Mouse (Mus musculus): ENCODE data around the gene Uap1. TPM values are rescaled to one million over a fixed set of nuclear protein-coding genes. Genes with fewer than 3 reads are reported as not detected.
"Not testable (repeated sequence)": the region's sequence is repeated elsewhere in the genome, so short reads cannot be mapped to it uniquely, and the experiment has no call there.

Gene Uap1
- polyA plus RNA-seq, 1 experiment = 45.1 TPM

DNA sequence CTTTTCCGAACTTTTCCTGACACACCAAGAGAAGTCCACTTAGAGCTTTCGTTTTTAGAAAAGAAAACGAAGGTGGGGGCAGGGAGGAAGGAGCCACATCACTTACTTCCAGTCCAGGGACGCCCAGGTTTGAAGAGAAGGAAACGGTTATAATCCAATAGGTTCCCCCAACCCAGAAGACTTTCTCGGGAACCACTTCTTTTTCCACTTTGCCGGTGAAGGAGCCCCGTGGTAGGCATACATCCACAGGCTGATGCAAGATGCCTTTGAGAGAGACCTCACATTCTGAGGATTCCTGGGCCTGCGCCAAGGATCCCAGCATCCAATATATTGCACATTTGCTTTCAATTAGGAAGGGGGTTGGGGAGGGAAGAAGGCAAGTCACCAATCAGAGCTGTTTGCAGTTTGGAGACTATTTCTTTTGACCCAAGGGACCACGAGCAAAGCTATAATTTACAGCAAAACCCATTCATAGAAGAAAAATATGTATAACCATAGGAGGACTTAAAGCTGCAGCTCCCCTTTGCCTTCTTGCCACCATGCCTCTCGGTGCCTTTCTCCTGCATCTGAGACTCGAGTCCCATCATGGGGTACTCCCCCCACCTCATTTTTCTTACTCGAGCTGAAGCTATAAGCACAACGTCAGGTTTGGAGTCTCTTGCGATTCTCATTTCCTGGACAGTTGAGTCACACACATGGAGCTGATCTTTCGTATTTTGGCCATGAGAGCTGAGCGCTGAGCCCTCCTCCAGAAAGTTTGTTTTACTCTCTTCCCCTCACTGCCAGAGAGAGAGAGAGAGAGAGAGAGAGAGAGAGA, 64.0 kb downstream of the Uap1 start, which contains the start of gene Ddr2:
Gene Ddr2 (minus strand): TSS at position 247 of the 817 bp plus-strand sequence.
- DNase-seq = peak; percentile 26
- H3K27me3 ChIP-seq (ENCODE audit: control insufficient read depth, insufficient read depth, low read length) = no peaks in the 10 kb centered on the region; the same call in 1 of the 2 replicates
- 29% methylated on average over 17 of the region's 17 CpGs for WGBS
- no peak within 1 kb of the TSS for H3K27ac ChIP-seq (ENCODE audit: insufficient read depth, low read length)
- peaks cover 6% of the 10 kb centered on the region; the same call in 1 of the 2 replicates for H3K4me1 ChIP-seq (ENCODE audit: control insufficient read depth, insufficient read depth, low read length)
- H3K4me3 ChIP-seq (replicated peaks; ENCODE audit: insufficient read depth, low read depth, low read length) = peak within 1 kb of the TSS; percentile 47
- TF ChIP-seq POLR2A (IDR thresholded peaks at IDR 0.05; ENCODE audit: borderline replicate concordance, insufficient read depth, low read length) = no peak
- TF ChIP-seq CTCF (IDR thresholded peaks at IDR 0.05; ENCODE audit: borderline replicate concordance, insufficient read depth, low read depth, low read length) = no peak

DNA sequence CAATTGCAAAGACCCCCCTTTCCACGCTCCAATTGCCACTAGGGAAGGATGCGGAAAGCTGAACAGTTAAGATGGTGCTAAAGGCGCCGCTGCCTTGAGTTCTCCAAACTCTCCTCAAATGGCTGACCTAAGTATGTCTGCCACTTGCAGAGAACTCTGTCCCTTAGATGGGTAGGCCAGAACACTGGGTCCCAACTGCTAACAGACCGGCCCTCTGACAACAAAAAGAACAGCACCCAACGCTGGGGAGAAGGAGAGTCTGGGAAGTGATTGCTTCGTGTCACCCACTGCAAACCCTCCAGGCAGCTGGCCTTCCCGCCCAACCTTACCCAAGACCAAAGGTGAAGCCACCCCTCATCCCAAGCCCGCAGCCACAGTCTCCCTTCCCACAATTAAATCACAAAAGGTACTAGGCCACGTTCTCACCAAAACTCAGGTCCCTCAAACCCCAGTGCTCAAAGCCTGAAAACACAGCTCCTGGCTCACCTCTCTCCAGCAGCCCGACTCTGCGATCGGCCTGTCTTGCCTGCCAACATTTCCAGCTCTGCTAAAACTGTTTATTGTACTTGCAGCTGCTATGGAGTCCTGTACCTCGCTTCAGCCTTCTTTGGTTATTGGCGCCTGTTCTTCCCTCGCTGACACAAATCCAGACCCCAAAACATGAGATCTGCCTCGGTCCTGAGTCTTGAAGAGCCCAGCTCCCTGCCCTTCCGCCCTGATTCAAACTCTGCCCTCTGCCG, 64.8 kb downstream of the Uap1 start:
- Histone ChIP-seq H3K4me3 (replicated peaks; ENCODE audit: insufficient read depth, low read depth, low read length) (peak overlapping the region; percentile 47), H3K27ac (ENCODE audit: insufficient read depth, low read length) (no peak overlapping the region), H3K4me1 (ENCODE audit: control insufficient read depth, insufficient read depth, low read length) (peaks cover 6% of the 10 kb centered on the region; the same call in 1 of the 2 replicates), H3K27me3 (ENCODE audit: control insufficient read depth, insufficient read depth, low read length) (no peaks in the 10 kb centered on the region; the same call in 1 of the 2 replicates)
- 54% methylated on average over 19 of the region's 19 CpGs for WGBS
- peak in 1 of 2 experiments; percentile 14 for DNase-seq
- TF ChIP-seq POLR2A (IDR thresholded peaks at IDR 0.05; ENCODE audit: borderline replicate concordance, insufficient read depth, low read length) = no peak
- no peak for TF ChIP-seq CTCF (IDR thresholded peaks at IDR 0.05; ENCODE audit: borderline replicate concordance, insufficient read depth, low read depth, low read length)

DNA sequence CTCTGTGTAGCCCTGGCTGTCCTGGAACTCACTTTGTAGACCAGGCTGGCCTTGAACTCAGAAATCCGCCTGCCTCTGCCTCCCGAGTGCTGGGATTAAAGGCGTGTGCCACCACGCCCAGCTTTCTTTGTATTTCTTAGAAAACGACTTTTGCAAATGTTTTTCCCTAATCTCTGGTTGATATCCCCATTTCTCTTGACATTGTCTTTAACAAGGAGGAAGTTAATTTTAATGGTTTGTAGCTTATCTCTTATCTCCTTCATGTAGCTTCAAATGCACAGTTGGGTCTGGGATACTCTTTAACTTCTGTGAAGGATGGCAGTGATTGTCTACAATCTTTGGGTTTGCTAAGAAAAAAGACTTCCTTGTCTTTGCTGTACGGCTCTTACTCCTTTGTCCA, 71.9 kb downstream of the Uap1 start:
- DNase-seq; H3K4me3 ChIP-seq (replicated peaks; ENCODE audit: insufficient read depth, low read depth, low read length); H3K27ac ChIP-seq (ENCODE audit: insufficient read depth, low read length); H3K27me3 ChIP-seq (ENCODE audit: control insufficient read depth, insufficient read depth, low read length); H3K4me1 ChIP-seq (ENCODE audit: control insufficient read depth, insufficient read depth, low read length): not testable (repeated sequence)
- 93% methylated on average over 6 of the region's 6 CpGs for WGBS

Other genes with a start within 250 kb of the Uap1 start
- gene Ccdc190, start 246.3 kb downstream of the Uap1 start, polyA plus RNA-seq (2012; rRNA removed) = 37.7 and 41.1 TPM in 2 replicates
- gene Hsd17b7, start 205.7 kb downstream of the Uap1 start, polyA plus RNA-seq (2012; rRNA removed) = 14.4 and 15.8 TPM in 2 replicates
- gene Ddr2, start 64.2 kb downstream of the Uap1 start, polyA plus RNA-seq (2012; rRNA removed) = 2.1 and 2.9 TPM in 2 replicates
- 80.4 and 85.8 TPM in 2 replicates for gene Uhmk1, start 40.4 kb upstream of the Uap1 start, polyA plus RNA-seq (2012; rRNA removed)
- gene Sh2d1b2, start 57.8 kb upstream of the Uap1 start, polyA plus RNA-seq (2012; rRNA removed) = not detected in 2 replicates
- gene Sh2d1b1, start 102.4 kb upstream of the Uap1 start, polyA plus RNA-seq (2012; rRNA removed) = 0.03 TPM in 1 of 2 replicates, not detected in the other
- gene Gm7694, start 131.4 kb upstream of the Uap1 start, polyA plus RNA-seq (2012; rRNA removed) = 5.3 and 5.4 TPM in 2 replicates
- gene Spata46, start 133.8 kb upstream of the Uap1 start, polyA plus RNA-seq (2012; rRNA removed) = not detected in 2 replicates

Data from cerebellum, adult 2 months (tissue).